Mouse (Mus musculus) lung, postnatal 0 days (tissue): Measurements from ENCODE around the gene Hmgcl. TPM values are rescaled to one million over a fixed set of nuclear protein-coding genes. Genes with fewer than 3 reads are reported as not detected.
"Not testable (repeated sequence)": the region's sequence is repeated elsewhere in the genome, so short reads cannot be mapped to it uniquely, and the experiment has no call there.

ENCODE experiments used
- ATAC-seq: fragments of 200-750 bp; cut with Nextera tagmentation; 2 replicates; pipeline ENCODE4 v1.8.0; 2017; ENCODE audit warnings: moderate library complexity
- DNase-seq: peaks from one replicate; pipeline ENCODE4 v3.0.0-alpha.2; 2016; ENCODE audit warnings: low spot score
- H3K27ac ChIP-seq: fragments of 300-500 bp; sonication (generic); 2 replicates; pipeline ENCODE4 v1.5.1; 2014; ENCODE audit warnings: antibody characterized with exemption, mild to moderate bottlenecking, low read length, mixed read lengths
- H3K27me3 ChIP-seq: fragments of 300-500 bp; sonication (generic); replicated peaks from 2 replicates; pipeline ENCODE4 v1.6.1; 2014; ENCODE audit warnings: low read length, mixed read lengths; ENCODE audit not compliant: insufficient read depth
- H3K36me3 ChIP-seq: fragments of 300-500 bp; sonication (generic); 2 replicates; pipeline ENCODE4 v1.6.1; 2014; ENCODE audit warnings: low read length, mixed read lengths; ENCODE audit not compliant: insufficient read depth
- H3K4me1 ChIP-seq: fragments of 300-500 bp; sonication (generic); 2 replicates; pipeline ENCODE4 v1.6.1; 2014; ENCODE audit warnings: antibody characterized with exemption, low read depth, low read length, mixed read lengths; ENCODE audit not compliant: insufficient read depth
- H3K4me2 ChIP-seq: fragments of 300-500 bp; sonication (generic); replicated peaks from 2 replicates; pipeline ENCODE4 v1.6.1; 2014; ENCODE audit warnings: low read depth, mild to moderate bottlenecking, low read length, moderate library complexity, mixed read lengths
- H3K4me3 ChIP-seq: fragments of 300-500 bp; sonication (generic); 2 replicates; pipeline ENCODE4 v1.5.1; 2014; ENCODE audit warnings: low read depth, low read length
- H3K9ac ChIP-seq: fragments of 300-500 bp; sonication (generic); replicated peaks from 2 replicates; pipeline ENCODE4 v1.6.1; 2014; ENCODE audit warnings: low read depth, mild to moderate bottlenecking
- H3K9me3 ChIP-seq: fragments of 300-500 bp; sonication (generic); 2 replicates; pipeline ENCODE4 v1.6.1; 2016; ENCODE audit warnings: low read length, mixed read lengths
- CTCF ChIP-seq: IDR thresholded peaks from 2 replicates; pipeline ENCODE4 v1.5.1; 2016; ENCODE audit warnings: antibody characterized with exemption, mild to moderate bottlenecking
- EP300 ChIP-seq: IDR thresholded peaks from 2 replicates; pipeline ENCODE4 v1.6.1; 2016; ENCODE audit warnings: antibody characterized with exemption, mild to moderate bottlenecking, control low read depth
- WGBS: fragments of 180-500 bp; shearing (Covaris S2); extraction: QIAGEN DNeasy Blood & Tissue Kit; methylation state at CpG from one replicate; pipeline ENCODE4 v1.1.7; 2014; 5-methylcytosine and 5-hydroxymethylcytosine counted together
- polyA plus RNA-seq: library from polyadenylated mRNA; unstranded; fragments of >200 nt; fragmentation: Nextera tagmentation; extraction: Ambion mirVana; gene quantifications from 2 replicates; pipeline ENCODE4 v1.2.1, GENCODE M21; 2015

The Hmgcl gene
- polyA plus RNA-seq, 1 experiment from 2014 or later, result 67.7 TPM

DNA sequence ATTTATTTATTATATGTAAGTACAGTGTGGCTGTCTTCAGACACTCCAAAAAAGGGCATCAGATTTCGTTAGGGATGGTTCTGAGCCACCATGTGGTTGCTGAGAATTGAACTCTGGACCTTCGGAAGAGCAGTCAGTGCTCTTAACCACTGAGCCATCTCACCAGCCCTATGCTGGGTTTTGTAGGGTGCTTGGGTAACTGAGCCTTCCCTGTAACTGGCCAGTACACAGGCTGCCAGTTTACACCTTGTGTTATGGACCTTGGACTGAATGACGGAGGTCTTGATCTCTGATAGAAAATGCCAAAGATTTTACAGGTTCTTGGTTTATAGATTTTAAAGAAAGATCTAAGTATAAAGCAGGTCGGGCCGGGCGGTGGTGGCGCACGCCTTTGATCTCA lies 16.0 kb upstream of the Hmgcl start:
- WGBS, result 98% methylated on average over 8 of the region's 8 CpGs
- ATAC-seq, result no peak
- TF ChIP-seq EP300, result no peak
- TF ChIP-seq CTCF, result no peak
- H3K4me2 ChIP-seq, result no peak overlapping the region
- H3K9ac ChIP-seq, result no peak overlapping the region
- H3K4me1 ChIP-seq, result no peaks in the 10 kb centered on the region
- H3K9me3 ChIP-seq, result no peaks in the 10 kb centered on the region
- no peak overlapping the region for H3K4me3 ChIP-seq
- H3K27ac ChIP-seq, result no peak overlapping the region
- peaks cover 23% of the 10 kb centered on the region for H3K36me3 ChIP-seq
- no peaks in the 10 kb centered on the region for H3K27me3 ChIP-seq
- DNase-seq, result no peak

DNA sequence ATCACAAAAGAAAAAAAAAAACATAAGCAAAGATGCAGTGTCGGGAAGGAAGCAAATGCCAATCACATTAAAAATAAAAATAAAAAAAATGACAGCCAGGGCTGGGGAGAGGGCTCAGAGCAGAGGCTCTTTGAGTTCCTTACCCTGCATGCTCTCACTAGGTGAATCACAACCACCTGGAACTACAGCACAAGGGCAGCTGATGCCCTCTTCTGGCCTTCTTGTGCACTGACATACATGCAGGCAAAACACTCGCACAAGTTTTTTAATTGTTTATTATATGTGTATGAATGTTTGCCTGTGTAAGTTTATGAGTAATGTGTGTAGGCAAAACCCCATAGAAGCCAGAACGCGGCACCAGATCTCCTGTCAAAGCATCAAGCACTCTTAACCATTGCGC lies 14.4 kb upstream of the Hmgcl start:
- DNase-seq (peak; percentile 72), ATAC-seq (peak; percentile 62)
- H3K27me3 ChIP-seq, result no peaks in the 10 kb centered on the region
- H3K36me3 ChIP-seq, result peaks cover 10% of the 10 kb centered on the region; the same call in 1 of the 2 replicates
- 54% methylated on average over 5 of the region's 5 CpGs for WGBS
- no peak overlapping the region for H3K4me2 ChIP-seq
- no peak overlapping the region for H3K4me3 ChIP-seq
- peak; percentile 82 for TF ChIP-seq CTCF
- no peak for TF ChIP-seq EP300
- no peak overlapping the region for H3K27ac ChIP-seq
- no peaks in the 10 kb centered on the region for H3K4me1 ChIP-seq
- H3K9me3 ChIP-seq, result no peaks in the 10 kb centered on the region
- no peak overlapping the region for H3K9ac ChIP-seq

- no peak overlapping the region for H3K4me2 ChIP-seq
- H3K36me3 ChIP-seq, result peaks cover 6% of the 10 kb centered on the region; the same call in 1 of the 2 replicates
- H3K4me3 ChIP-seq, result no peak overlapping the region
- no peaks in the 10 kb centered on the region for H3K9me3 ChIP-seq
- 57% methylated on average over 12 of the region's 12 CpGs for WGBS
- no peak for DNase-seq
- ATAC-seq, result no peak
- H3K27ac ChIP-seq, result no peak overlapping the region
- H3K4me1 ChIP-seq, result no peaks in the 10 kb centered on the region
- H3K27me3 ChIP-seq, result no peaks in the 10 kb centered on the region
- H3K9ac ChIP-seq, result no peak overlapping the region
- no peak for TF ChIP-seq CTCF
- TF ChIP-seq EP300, result no peak
Measured at GRCm38 (mm10) chr4:135934708-135935500, 11.3 kb upstream of the Hmgcl start.

DNA sequence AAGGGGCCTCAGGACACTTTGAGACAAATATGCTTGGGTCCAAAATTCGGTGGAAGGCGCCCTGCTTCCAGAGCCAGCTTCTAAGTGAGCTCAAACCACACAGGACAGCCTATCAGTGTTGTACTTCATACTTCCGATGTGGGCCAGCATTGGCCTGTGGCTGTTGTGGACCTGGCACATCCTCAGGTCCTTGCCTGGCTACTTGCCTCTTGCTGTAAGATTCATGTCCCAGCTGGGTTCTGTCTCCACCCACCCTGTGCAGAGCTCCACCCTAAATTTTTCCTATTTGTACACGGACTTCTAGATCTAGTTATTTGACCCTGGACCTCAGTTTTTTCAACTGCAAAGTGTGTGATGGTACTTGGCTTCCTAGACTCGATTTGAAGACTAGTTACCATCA lies 10.7 kb upstream of the Hmgcl start:
- peaks cover 6% of the 10 kb centered on the region; the same call in 1 of the 2 replicates for H3K36me3 ChIP-seq
- no peak overlapping the region for H3K27ac ChIP-seq
- no peak overlapping the region for H3K9ac ChIP-seq
- peak; percentile 21 for DNase-seq
- peak; percentile 43; the same call in 1 of the 2 replicates for ATAC-seq
- no peaks in the 10 kb centered on the region for H3K27me3 ChIP-seq
- H3K4me3 ChIP-seq, result no peak overlapping the region
- no peaks in the 10 kb centered on the region for H3K4me1 ChIP-seq
- no peaks in the 10 kb centered on the region for H3K9me3 ChIP-seq
- TF ChIP-seq CTCF, result no peak
- TF ChIP-seq EP300, result no peak
- no peak overlapping the region for H3K4me2 ChIP-seq
- WGBS, result 54% methylated on average over 5 of the region's 5 CpGs

DNA sequence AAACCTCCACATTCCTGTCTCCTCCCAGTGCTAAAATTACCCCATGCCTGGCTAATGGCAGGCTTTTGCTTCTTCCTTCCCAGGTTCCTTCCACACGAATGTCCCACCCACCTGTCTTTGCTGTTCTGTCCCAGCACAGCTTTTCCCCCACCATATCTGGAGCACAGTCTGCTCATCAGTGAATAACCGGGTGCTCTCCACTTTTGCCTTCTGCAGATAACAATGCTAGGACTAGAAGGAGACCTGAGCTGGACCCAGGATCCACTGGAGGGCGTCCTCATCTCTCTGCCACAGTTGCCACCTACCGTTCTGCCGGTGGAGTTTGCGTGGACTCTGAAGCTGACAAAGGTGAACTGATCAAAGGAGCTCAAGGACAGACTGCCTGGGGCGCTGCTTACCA lies 7.4 kb upstream of the Hmgcl start:
- ATAC-seq (no peak), DNase-seq (no peak)
- Histone ChIP-seq H3K9me3 (no peaks in the 10 kb centered on the region), H3K27ac (no peak overlapping the region), H3K4me2 (no peak overlapping the region), H3K36me3 (no peaks in the 10 kb centered on the region; the same call in 1 of the 2 replicates), H3K9ac (no peak overlapping the region), H3K4me3 (no peak overlapping the region), H3K4me1 (no peaks in the 10 kb centered on the region), H3K27me3 (no peaks in the 10 kb centered on the region)
- WGBS, result 88% methylated on average over 7 of the region's 7 CpGs
- no peak for TF ChIP-seq CTCF

DNA sequence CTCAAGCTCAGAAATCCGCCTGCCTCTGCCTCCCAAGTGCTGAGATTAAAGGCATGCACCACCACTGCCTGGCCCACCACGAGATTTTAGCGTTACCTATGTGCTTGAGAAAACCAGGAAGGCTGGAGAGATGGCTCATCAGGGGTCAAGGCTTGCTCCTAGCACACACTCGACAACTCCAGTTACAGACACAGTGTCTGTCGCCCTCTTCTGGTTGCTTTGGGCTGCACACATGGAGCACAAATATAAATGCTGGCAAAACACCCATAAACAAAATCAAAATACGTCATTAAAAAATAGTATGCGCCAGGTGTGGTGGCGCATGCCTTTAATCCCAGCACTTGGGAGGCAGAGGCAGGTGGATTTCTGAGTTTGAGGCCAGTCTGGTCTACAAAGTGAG lies 5.2 kb upstream of the Hmgcl start:
- not testable (repeated sequence) for ATAC-seq, H3K4me1 ChIP-seq, H3K9me3 ChIP-seq, H3K4me3 ChIP-seq, H3K27ac ChIP-seq, H3K9ac ChIP-seq, H3K36me3 ChIP-seq, DNase-seq, H3K4me2 ChIP-seq, H3K27me3 ChIP-seq
- 83% methylated on average over 8 of the region's 8 CpGs for WGBS
- peak; percentile 55 for TF ChIP-seq CTCF
